Mouse (Mus musculus) megakaryocyte-erythroid progenitor cell, adult 5-6 weeks (primary cell): ENCODE measurements around the gene Eps8l2. TPM values are rescaled to one million over a fixed set of nuclear protein-coding genes. Genes with fewer than 3 reads are reported as not detected.
"Not testable (repeated sequence)": the region's sequence is repeated elsewhere in the genome, so short reads cannot be mapped to it uniquely, and the experiment has no call there.

Experiments used
- ATAC-seq: replicated peaks from 2 replicates; pipeline ENCODE4 v1.8.0; 2016; ENCODE audit warnings: mild to moderate bottlenecking, inconsistent platforms; ENCODE audit not compliant: severe bottlenecking, poor library complexity, low FRiP score, low TSS enrichment
- total RNA-seq, 2 experiments: library from RNA; stranded (forward) in 1 of 2; stranded (reverse) in 1 of 2; fragments of 200-1000, 215-1000 nt in 1 of 2; fragments of >200 nt in 1 of 2; fragmentation: Nextera tagmentation in 1 of 2; gene quantifications; 2 replicates each; pipeline ENCODE4 v1.2.3; 2014 to 2017

Eps8l2 gene
- total RNA-seq, 2 experiments from 2014 or later = 2.0 TPM; not detected in 1

DNA sequence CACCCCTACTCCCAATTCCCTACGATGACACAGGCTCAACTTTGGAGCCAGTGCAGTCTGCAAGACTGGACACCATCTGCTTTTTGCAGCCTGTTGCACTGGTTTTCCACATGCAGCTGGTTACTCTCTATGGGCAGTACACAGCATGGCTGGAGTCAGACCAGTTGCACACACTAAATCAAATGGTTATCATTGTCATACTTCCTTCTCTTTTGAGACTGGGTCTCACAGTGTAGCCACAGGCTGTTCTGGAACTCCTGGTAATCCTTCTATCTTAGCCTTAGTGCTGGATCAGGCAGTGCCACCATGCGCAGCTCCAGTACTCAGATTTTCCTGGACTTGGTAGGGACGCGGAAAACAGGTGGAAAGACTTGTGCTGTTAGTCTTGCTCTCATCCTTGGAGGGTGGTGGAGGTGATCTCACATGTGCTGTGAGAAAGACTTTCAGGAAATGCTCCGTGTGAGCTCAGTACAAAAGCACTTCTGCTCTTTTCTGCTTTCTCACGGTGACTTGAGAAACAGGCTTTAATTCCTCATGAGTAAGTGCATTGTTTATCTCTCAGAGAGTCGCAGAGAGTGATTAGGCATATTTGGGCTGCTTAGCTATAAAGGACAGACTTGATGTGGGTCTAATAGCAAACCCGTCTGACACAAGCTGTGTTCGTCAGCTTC is 54.0 kb downstream of the Eps8l2 start:
- ATAC-seq = peak; percentile 43

DNA sequence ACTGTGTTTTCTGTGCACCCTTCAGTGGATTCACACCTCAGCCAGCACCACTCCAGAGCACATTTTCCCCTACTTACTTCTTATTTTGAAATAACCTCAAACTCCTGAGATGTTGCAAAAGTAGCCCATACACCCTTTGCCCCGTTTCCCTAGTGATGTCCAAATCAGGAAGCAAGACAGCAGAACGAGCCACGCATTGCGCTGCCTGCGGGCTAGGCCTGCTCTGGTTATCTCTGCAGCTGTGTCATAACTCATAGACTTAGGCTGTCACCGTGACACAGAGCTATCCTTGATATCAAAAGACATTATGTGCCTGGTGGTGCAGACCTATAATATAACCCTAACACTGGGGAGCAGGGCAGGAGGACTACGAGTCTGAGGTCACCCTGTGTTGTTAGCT is 55.5 kb downstream of the Eps8l2 start:
- ATAC-seq = peak; percentile 64

DNA sequence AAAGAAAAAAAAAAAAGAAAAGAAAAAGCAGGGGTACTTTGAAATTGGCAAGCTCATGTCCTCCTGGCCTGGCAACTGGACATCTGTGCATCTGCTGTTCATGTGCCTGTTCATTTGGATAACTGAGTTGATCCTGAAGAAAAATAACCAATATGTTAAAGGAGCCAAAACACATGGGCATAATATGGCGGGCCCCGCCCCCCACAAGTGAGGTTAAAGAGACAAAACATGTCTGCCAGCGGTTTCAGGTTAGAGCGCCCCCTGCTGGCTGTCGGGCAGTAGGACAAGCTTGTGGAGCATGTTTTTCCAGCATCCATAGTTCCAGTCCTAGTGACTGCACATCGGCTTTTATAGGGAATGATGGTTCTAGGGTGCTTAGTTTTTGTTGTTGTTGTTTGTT is 56.1 kb downstream of the Eps8l2 start:
- ATAC-seq = 0 out of 2 replicates have a peak, but pooled peaks have one; percentile 11

DNA sequence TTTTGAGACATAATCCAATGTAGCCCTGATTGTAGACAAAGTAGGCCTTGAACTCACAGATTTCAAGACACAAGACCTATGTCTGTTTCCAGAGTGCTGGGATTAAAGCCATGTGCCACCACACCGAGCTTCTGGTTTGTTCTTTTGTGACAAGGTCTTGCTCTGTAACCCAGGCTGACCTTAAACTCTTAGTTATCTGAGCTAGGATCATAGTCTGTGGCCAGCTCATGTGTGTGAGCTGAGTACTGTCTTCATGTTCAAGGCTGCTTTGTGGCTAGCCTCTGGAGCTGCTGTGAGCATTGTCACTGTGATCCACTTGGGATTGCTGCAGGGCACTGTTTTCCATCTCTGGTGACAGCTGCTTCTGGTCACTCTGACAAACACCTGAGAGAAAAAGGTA is 56.7 kb downstream of the Eps8l2 start:
- ATAC-seq = no peak

DNA sequence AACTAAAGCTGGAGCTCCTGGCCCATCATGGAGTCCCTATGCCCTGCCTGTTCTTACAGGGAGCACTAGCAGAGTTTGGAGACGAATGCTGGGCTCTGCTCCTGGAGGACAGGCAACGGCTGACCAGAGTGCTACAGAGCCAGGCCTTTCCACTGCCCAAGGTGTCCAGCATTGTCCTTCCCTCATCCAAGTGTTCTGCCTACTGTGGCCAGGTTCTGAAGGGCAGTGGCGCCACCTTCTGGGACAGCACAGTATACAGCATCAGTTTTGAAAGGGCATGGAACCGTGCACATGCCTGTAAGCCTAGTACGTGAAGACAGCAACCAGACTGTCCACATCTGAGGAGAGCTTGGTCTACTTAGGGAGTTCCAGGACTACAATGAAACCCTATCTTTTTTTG is 64.6 kb downstream of the Eps8l2 start:
- ATAC-seq = peak; percentile 88

DNA sequence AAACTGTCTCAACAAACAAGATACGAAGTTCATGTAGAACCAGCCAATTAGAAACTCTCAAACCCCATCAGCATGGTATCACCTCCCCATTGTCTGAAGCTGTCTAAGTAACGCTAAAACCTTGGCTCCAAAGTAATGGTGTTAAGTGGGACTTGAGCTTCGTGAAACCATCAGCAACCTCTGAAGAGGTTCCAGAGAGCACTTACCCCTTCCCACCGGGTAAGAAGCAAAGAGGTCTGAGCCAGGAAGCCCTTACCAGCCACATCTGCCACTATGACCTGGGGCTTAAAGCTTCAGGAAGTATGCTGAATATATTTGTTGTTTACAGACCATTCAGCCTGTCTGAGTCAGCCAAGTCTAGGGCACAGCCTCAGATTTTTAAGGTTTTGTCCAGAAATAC is 66.8 kb downstream of the Eps8l2 start:
- no peak for ATAC-seq

DNA sequence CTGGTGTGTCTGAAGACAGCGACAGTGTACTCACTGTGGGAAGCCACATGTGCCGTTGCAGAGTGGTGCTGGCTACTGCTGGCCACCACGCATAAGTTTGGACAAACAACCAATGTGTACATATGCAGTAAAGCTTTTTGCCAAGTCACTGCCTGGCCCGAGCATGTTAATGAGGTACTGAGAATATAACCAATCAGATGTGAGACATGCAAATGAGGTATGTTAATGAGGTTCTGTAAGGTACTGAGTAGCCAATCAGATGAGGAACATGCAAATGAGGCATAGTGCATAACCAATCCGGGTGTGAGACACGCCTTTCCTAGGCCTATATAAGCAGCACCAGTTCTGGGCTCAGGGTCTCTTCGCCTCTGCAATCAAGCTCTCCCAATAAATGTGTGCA is 69.0 kb downstream of the Eps8l2 start:
- not testable (repeated sequence) for ATAC-seq

DNA sequence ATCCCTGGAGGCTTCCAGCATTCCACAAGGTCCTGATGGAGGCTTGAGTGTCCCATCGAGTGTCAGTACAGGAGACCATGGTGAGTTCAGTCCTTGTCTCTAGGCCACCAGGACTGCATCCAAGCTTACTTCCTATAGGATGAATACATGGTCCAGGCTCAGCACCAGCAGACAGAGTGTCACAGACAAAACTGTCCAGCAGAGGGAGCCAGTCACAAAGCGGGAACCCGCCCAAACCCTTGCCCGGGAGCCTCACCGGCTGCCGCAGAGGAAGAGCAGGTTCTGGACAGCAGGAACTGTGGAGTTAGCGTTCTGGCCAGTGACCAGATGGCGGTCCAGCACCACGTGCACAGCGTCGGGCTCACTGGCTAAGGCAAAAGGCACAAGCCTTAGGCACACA is 70.2 kb downstream of the Eps8l2 start:
- ATAC-seq = peak; percentile 74

DNA sequence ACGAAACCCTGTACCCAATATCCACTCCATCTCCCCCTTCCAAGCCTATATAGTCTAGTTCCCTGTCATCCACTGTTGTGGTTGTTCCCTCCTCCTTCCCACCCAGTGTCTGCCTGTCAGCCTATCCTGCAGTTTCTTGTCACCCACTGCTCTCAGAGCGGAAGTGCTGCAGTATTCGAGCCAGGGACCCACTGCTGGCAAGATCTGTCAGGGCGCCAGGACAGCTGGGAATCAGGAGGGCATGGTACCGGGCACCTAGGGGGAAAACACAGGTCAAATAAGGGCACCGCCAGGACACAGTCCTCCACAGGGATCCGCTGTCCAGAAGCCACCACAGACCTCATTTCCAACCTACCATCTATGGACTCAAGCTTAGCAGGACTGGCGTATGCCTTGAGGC is 72.0 kb downstream of the Eps8l2 start:
- no peak for ATAC-seq

DNA sequence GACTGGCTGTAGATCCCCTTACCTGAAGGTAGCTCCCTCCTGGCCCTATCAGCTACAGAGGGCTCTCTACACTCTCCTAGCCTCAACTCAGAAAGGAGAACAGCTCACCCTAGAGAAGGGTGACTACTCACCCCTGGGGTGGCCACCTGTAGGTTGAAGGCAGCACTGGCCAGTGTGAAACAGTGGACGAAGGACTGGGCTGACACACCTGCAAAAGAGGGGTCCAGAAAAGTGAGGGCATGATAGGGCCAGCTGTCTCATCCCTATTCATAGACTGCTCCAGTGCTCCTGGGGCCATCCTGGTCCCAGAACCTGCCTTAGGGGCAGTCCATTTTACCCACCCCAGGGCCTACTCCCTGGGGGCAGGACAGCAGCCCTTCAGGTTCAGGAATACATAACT is 73.0 kb downstream of the Eps8l2 start:
- ATAC-seq = no peak

Other genes with a start within 250 kb of the Eps8l2 start
- gene Sigirr, start 238.3 kb upstream of the Eps8l2 start, total RNA-seq (2014; fragmentation: Nextera tagmentation) = 14.0 and 24.8 TPM in 2 replicates
- gene Sigirr, start 238.3 kb upstream of the Eps8l2 start, total RNA-seq (2017) = 7.1 and 13.0 TPM in 2 replicates
- not detected in 2 replicates for gene Ano9, start 221.1 kb upstream of the Eps8l2 start, total RNA-seq (2014; fragmentation: Nextera tagmentation)
- gene Ano9, start 221.1 kb upstream of the Eps8l2 start, total RNA-seq (2017) = not detected in 2 replicates
- gene Ptdss2, start 216.5 kb upstream of the Eps8l2 start, total RNA-seq (2014; fragmentation: Nextera tagmentation) = 59.0 and 64.0 TPM in 2 replicates
- 14.0 and 21.1 TPM in 2 replicates for gene Ptdss2, start 216.5 kb upstream of the Eps8l2 start, total RNA-seq (2017)
- 43.7 and 54.2 TPM in 2 replicates for gene Rnh1, start 166.0 kb upstream of the Eps8l2 start, total RNA-seq (2014; fragmentation: Nextera tagmentation)
- gene Rnh1, start 166.0 kb upstream of the Eps8l2 start, total RNA-seq (2017) = 20.7 and 30.4 TPM in 2 replicates
- 73.1 and 108 TPM in 2 replicates for gene Hras, start 144.9 kb upstream of the Eps8l2 start, total RNA-seq (2014; fragmentation: Nextera tagmentation)
- 30.1 and 48.6 TPM in 2 replicates for gene Hras, start 144.9 kb upstream of the Eps8l2 start, total RNA-seq (2017)
- 4.3 and 6.1 TPM in 2 replicates for gene Lrrc56, start 144.7 kb upstream of the Eps8l2 start, total RNA-seq (2014; fragmentation: Nextera tagmentation)
- 0.28 and 0.88 TPM in 2 replicates for gene Lrrc56, start 144.7 kb upstream of the Eps8l2 start, total RNA-seq (2017)
- gene Lmntd2, start 124.8 kb upstream of the Eps8l2 start, total RNA-seq (2014; fragmentation: Nextera tagmentation) = not detected in 2 replicates
- not detected in 2 replicates for gene Lmntd2, start 124.8 kb upstream of the Eps8l2 start, total RNA-seq (2017)
- 3.1 and 6.4 TPM in 2 replicates for gene Rassf7, start 123.0 kb upstream of the Eps8l2 start, total RNA-seq (2014; fragmentation: Nextera tagmentation)
- gene Rassf7, start 123.0 kb upstream of the Eps8l2 start, total RNA-seq (2017) = 3.4 and 4.6 TPM in 2 replicates
- gene Phrf1, start 110.1 kb upstream of the Eps8l2 start, total RNA-seq (2014; fragmentation: Nextera tagmentation) = 114 and 119 TPM in 2 replicates
- gene Phrf1, start 110.1 kb upstream of the Eps8l2 start, total RNA-seq (2017) = 53.9 and 79.3 TPM in 2 replicates
- 6.4 and 27.5 TPM in 2 replicates for gene Irf7, start 72.4 kb upstream of the Eps8l2 start, total RNA-seq (2014; fragmentation: Nextera tagmentation)
- 9.7 and 9.9 TPM in 2 replicates for gene Irf7, start 72.4 kb upstream of the Eps8l2 start, total RNA-seq (2017)
- not detected in 2 replicates for gene Cdhr5, start 62.1 kb upstream of the Eps8l2 start, total RNA-seq (2014; fragmentation: Nextera tagmentation)
- not detected in 2 replicates for gene Cdhr5, start 62.1 kb upstream of the Eps8l2 start, total RNA-seq (2017)
- gene Sct, start 59.7 kb upstream of the Eps8l2 start, total RNA-seq (2014; fragmentation: Nextera tagmentation) = not detected in 2 replicates
- not detected in 2 replicates for gene Sct, start 59.7 kb upstream of the Eps8l2 start, total RNA-seq (2017)
- gene Drd4, start 46.9 kb upstream of the Eps8l2 start, total RNA-seq (2014; fragmentation: Nextera tagmentation) = not detected in 2 replicates
- not detected in 2 replicates for gene Drd4, start 46.9 kb upstream of the Eps8l2 start, total RNA-seq (2017)
- 54.5 and 74.1 TPM in 2 replicates for gene Deaf1, start 11.2 kb upstream of the Eps8l2 start, total RNA-seq (2014; fragmentation: Nextera tagmentation)
- 11.0 and 32.1 TPM in 2 replicates for gene Deaf1, start 11.2 kb upstream of the Eps8l2 start, total RNA-seq (2017)
- gene Tmem80, start 11.1 kb upstream of the Eps8l2 start, total RNA-seq (2014; fragmentation: Nextera tagmentation) = 23.0 and 39.1 TPM in 2 replicates
- gene Tmem80, start 11.1 kb upstream of the Eps8l2 start, total RNA-seq (2017) = 9.7 and 17.4 TPM in 2 replicates
- gene Taldo1, start 53.3 kb downstream of the Eps8l2 start, total RNA-seq (2014; fragmentation: Nextera tagmentation) = 327 and 353 TPM in 2 replicates
- 401 and 451 TPM in 2 replicates for gene Taldo1, start 53.3 kb downstream of the Eps8l2 start, total RNA-seq (2017)
- 26.8 and 33.7 TPM in 2 replicates for gene Gatd1, start 75.3 kb downstream of the Eps8l2 start, total RNA-seq (2014; fragmentation: Nextera tagmentation)
- 10.9 and 13.9 TPM in 2 replicates for gene Gatd1, start 75.3 kb downstream of the Eps8l2 start, total RNA-seq (2017)
- not detected in 2 replicates for gene Cend1, start 90.6 kb downstream of the Eps8l2 start, total RNA-seq (2014; fragmentation: Nextera tagmentation)
- not detected in 2 replicates for gene Cend1, start 90.6 kb downstream of the Eps8l2 start, total RNA-seq (2017)
- gene Slc25a22, start 99.0 kb downstream of the Eps8l2 start, total RNA-seq (2014; fragmentation: Nextera tagmentation) = 25.9 and 45.2 TPM in 2 replicates
- gene Slc25a22, start 99.0 kb downstream of the Eps8l2 start, total RNA-seq (2017) = 3.4 and 6.7 TPM in 2 replicates
- gene Pidd1, start 105.1 kb downstream of the Eps8l2 start, total RNA-seq (2014; fragmentation: Nextera tagmentation) = 46.5 and 64.8 TPM in 2 replicates
- 7.5 and 14.3 TPM in 2 replicates for gene Pidd1, start 105.1 kb downstream of the Eps8l2 start, total RNA-seq (2017)
- 4,458 and 6,012 TPM in 2 replicates for gene Rplp2, start 108.5 kb downstream of the Eps8l2 start, total RNA-seq (2014; fragmentation: Nextera tagmentation)
- 2,286 and 2,743 TPM in 2 replicates for gene Rplp2, start 108.5 kb downstream of the Eps8l2 start, total RNA-seq (2017)
- 29.7 and 32.6 TPM in 2 replicates for gene Pnpla2, start 116.3 kb downstream of the Eps8l2 start, total RNA-seq (2014; fragmentation: Nextera tagmentation)
- gene Pnpla2, start 116.3 kb downstream of the Eps8l2 start, total RNA-seq (2017) = 7.1 and 17.8 TPM in 2 replicates
- gene Cracr2b, start 122.2 kb downstream of the Eps8l2 start, total RNA-seq (2014; fragmentation: Nextera tagmentation) = not detected in 2 replicates
- 0.23 TPM in 1 of 2 replicates, not detected in the other for gene Cracr2b, start 122.2 kb downstream of the Eps8l2 start, total RNA-seq (2017)
- gene Cd151, start 128.5 kb downstream of the Eps8l2 start, total RNA-seq (2014; fragmentation: Nextera tagmentation) = 20.2 and 24.2 TPM in 2 replicates
- gene Cd151, start 128.5 kb downstream of the Eps8l2 start, total RNA-seq (2017) = 13.2 and 17.6 TPM in 2 replicates
- gene Polr2l, start 136.3 kb downstream of the Eps8l2 start, total RNA-seq (2014; fragmentation: Nextera tagmentation) = 77.2 and 78.1 TPM in 2 replicates
- 53.3 and 54.9 TPM in 2 replicates for gene Polr2l, start 136.3 kb downstream of the Eps8l2 start, total RNA-seq (2017)
- 31.6 and 38.2 TPM in 2 replicates for gene Tspan4, start 136.4 kb downstream of the Eps8l2 start, total RNA-seq (2014; fragmentation: Nextera tagmentation)
- gene Tspan4, start 136.4 kb downstream of the Eps8l2 start, total RNA-seq (2017) = 26.0 and 33.9 TPM in 2 replicates
- gene Chid1, start 201.0 kb downstream of the Eps8l2 start, total RNA-seq (2014; fragmentation: Nextera tagmentation) = 10.5 and 22.5 TPM in 2 replicates
- gene Chid1, start 201.0 kb downstream of the Eps8l2 start, total RNA-seq (2017) = 31.8 and 44.9 TPM in 2 replicates
- gene Ap2a2, start 223.3 kb downstream of the Eps8l2 start, total RNA-seq (2014; fragmentation: Nextera tagmentation) = 32.0 and 42.0 TPM in 2 replicates
- gene Ap2a2, start 223.3 kb downstream of the Eps8l2 start, total RNA-seq (2017) = 27.0 and 35.5 TPM in 2 replicates